Mouse (Mus musculus) erythroblast, embryonic 14.5 days (primary cell): ENCODE data around the gene Tmem35b. TPM values are rescaled to one million over a fixed set of nuclear protein-coding genes. Genes with fewer than 3 reads are reported as not detected.

Source experiments
- H3K27me3 ChIP-seq: 2 replicates; pipeline ENCODE4 v1.6.1; 2012; ENCODE audit warnings: inconsistent platforms; ENCODE audit not compliant: control insufficient read depth
- H3K36me3 ChIP-seq: 2 replicates; pipeline ENCODE4 v1.6.1; 2012; ENCODE audit warnings: mild to moderate bottlenecking, inconsistent platforms; ENCODE audit not compliant: control insufficient read depth
- H3K4me1 ChIP-seq: 2 replicates; pipeline ENCODE4 v1.6.1; 2012; ENCODE audit warnings: inconsistent platforms; ENCODE audit not compliant: control insufficient read depth
- H3K4me3 ChIP-seq: replicated peaks from 2 replicates; pipeline ENCODE3; 2012; ENCODE audit warnings: moderate library complexity, mild to moderate bottlenecking, inconsistent platforms
- H3K9me3 ChIP-seq: 2 replicates; pipeline ENCODE4 v1.6.1; 2012; ENCODE audit warnings: low read length, inconsistent platforms, mixed read lengths; ENCODE audit not compliant: control insufficient read depth
- GATA1 ChIP-seq: IDR thresholded peaks from 2 replicates; pipeline ENCODE4 v1.6.1; 2012; ENCODE audit warnings: low read length, inconsistent platforms, mixed read lengths
- TAL1 ChIP-seq: IDR thresholded peaks from 3 replicates; pipeline ENCODE4 v1.6.1; 2012; ENCODE audit warnings: low read length, inconsistent platforms, mixed read lengths
- polyA plus RNA-seq: library from polyadenylated mRNA; stranded (reverse); fragments of >175 nt; gene quantifications from 2 replicates; pipeline ENCODE4 v1.2.3, GENCODE M21; 2012

The Tmem35b gene
- polyA plus RNA-seq, 1 experiment: 0.06 TPM

DNA sequence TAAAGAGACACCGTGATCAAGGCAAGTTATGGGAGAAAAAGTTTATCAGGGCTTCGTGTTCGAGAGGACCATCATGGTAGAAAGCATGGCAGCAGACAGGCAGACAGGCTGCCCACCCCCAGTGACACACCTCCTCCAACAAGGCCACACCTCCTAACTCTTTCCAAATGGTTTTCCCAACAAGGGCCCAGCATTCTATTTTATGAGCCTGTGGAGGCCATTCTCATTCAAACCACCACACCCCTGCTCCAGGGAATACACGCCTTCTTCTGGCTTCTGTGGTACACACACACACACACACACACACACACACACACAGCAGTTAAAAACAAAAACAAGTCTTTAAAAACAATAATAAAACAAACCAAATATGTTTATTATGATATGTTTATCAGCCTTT is 34.3 kb downstream of the Tmem35b start:
- Histone ChIP-seq H3K27me3 (no peaks in the 10 kb centered on the region), H3K4me3 (no peak overlapping the region), H3K4me1 (no peaks in the 10 kb centered on the region), H3K9me3 (no peaks in the 10 kb centered on the region), H3K36me3 (no peaks in the 10 kb centered on the region)
- TF ChIP-seq TAL1 (no peak), GATA1 (no peak)

DNA sequence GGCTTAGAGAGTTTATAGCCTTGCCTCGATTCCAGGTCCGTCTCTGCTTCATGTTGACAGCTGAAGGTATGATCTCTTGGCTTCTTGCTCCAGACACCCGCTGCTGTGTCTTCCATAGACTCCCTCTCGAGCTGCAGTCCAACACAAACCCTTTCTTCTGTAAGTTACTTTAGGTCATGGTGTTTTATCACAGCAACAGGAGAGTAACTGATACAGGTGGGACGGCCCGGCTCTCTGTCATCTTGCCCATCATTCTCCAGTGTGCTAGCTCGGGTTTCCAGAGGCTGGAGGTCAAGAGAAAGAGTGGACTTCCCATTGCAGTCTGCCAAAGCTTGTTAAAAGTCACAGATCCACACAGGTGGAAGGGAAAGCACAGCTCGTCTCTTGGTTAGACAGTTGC is 40.4 kb downstream of the Tmem35b start:
- H3K9me3 ChIP-seq: no peaks in the 10 kb centered on the region; the same call in 1 of the 2 replicates
- peaks cover 30% of the 10 kb centered on the region for H3K27me3 ChIP-seq
- no peak overlapping the region for H3K4me3 ChIP-seq
- no peaks in the 10 kb centered on the region for H3K4me1 ChIP-seq
- no peaks in the 10 kb centered on the region for H3K36me3 ChIP-seq
- TF ChIP-seq TAL1: no peak
- TF ChIP-seq GATA1: no peak

GRCm38 (mm10) chr4:127167096-127167495 is 43.6 kb downstream of the Tmem35b start:
- peaks cover 6% of the 10 kb centered on the region; the same call in 1 of the 2 replicates for H3K9me3 ChIP-seq
- H3K27me3 ChIP-seq: peaks cover 59% of the 10 kb centered on the region
- no peak for TF ChIP-seq GATA1
- TF ChIP-seq TAL1: no peak
- H3K4me1 ChIP-seq: no peaks in the 10 kb centered on the region
- no peak overlapping the region for H3K4me3 ChIP-seq
- no peaks in the 10 kb centered on the region for H3K36me3 ChIP-seq

GRCm38 (mm10) chr4:127167731-127168130 is 44.2 kb downstream of the Tmem35b start:
- Histone ChIP-seq H3K36me3 (no peaks in the 10 kb centered on the region), H3K9me3 (peaks cover 6% of the 10 kb centered on the region; the same call in 1 of the 2 replicates), H3K27me3 (peaks cover 63% of the 10 kb centered on the region), H3K4me1 (no peaks in the 10 kb centered on the region), H3K4me3 (no peak overlapping the region)
- no peak for TF ChIP-seq TAL1
- no peak for TF ChIP-seq GATA1

DNA sequence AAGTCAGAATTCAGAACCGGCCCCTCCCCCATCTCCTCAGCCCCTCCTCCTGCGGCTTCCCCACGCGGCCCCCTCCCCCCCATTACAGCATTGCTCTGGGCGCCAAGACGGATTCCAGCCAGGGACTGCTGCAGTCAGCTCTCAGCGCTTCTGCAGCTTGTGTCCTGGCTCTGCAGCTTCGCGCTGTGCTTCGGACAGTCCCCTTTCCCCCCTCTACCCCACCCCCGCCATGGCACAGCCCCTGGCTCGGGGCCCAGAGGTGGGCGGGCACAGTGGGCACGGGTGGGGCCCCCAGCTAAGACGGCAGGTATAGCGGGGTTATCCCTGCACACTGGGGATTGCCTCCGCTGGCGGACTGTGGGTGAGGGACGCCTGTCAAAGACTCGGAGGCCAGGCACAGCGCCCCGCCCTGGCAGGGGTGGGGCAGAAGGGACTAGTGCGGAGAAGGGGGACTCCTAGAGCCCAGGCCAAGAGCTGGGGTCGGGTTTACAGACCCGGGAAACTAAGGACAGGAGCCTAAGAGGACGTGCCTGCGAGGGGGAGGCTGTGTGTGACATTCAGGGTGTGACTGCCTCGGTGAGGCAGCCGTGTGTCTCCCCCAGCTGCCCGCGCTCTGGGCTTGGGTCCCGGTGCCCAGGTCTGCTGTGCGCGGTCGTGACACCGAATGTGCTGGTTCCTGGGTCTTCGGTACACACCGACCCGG is 44.9 kb downstream of the Tmem35b start:
- Histone ChIP-seq H3K9me3 (peaks cover 6% of the 10 kb centered on the region; the same call in 1 of the 2 replicates), H3K4me1 (no peaks in the 10 kb centered on the region), H3K36me3 (no peaks in the 10 kb centered on the region), H3K4me3 (peak overlapping the region; percentile 22), H3K27me3 (peaks cover 63% of the 10 kb centered on the region)
- TF ChIP-seq GATA1 (no peak), TAL1 (no peak)

DNA sequence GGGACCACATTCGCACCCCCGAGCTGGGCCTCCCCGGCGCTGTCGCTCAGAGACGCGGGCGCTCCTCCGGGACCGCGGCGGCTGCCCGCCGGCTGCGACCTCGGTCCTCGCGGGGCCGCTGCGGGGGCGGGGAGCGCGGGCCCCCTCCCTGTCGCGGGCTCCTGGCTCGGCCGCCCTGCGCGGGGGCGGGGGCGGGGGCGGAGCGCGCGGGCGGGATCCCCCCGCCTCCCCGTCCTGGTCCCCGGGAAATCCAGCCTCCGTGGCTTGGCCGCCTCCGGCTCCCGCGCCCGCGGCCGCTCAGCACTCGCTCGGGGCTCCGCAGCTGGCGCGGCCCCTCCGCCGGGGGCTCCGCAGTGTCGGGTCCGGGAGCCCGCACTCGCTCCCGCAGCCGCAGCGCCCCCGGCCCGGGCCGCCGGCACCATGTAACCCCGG is 45.4 kb downstream of the Tmem35b start, which contains the start of gene Dlgap3:
Dlgap3 (plus strand) TSS at position 291 of the 432 bp plus-strand sequence.
- H3K27me3 ChIP-seq: peaks cover 63% of the 10 kb centered on the region
- H3K4me1 ChIP-seq: no peaks in the 10 kb centered on the region
- H3K9me3 ChIP-seq: peaks cover 6% of the 10 kb centered on the region; the same call in 1 of the 2 replicates
- peak within 1 kb of the TSS; percentile 24 for H3K4me3 ChIP-seq
- no peak for TF ChIP-seq TAL1
- TF ChIP-seq GATA1: no peak
- H3K36me3 ChIP-seq: no peaks in the 10 kb centered on the region

DNA sequence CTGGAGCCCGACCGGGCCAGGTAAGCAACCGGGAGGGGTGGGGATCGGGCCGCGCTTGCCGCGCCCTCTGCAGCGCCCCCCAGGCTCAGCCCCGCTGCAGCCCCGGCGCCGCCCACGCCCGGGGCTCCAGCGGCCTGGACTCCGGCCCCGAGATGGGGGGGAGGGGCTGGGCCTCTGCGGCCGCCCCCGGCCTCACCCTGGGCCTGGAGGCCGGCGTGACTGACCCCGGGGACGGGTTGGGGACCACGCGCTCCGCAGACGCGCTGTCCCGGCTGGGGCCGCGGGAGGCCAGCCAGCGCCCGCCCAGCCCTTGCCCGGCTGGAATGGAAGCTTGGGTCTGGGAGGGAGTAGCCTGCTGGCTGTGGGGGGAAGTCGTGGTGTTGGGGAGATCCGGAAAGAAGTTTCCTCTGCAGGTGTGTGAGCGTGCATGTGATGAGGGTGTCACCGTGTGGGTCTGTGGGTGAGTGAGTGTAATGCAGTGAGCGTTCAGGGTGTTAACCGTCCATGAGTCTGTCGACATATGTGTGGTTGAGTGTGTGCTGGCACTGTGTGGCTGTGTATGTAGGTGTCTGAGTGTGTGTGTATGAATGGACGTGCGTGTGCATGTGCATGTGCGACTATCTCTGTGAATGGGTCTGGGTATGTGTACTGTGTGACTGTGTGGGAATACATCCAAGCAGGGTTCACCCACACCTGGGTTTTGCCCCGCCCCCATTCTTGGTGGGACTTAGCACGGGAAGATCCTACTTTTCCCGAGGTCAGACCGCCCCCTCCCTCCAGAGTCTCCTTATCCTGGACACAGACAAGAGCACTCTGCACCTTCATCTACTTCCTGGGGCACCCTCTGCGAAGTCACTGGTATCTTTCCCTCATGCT is 46.1 kb downstream of the Tmem35b start:
- TF ChIP-seq TAL1: no peak
- no peak for TF ChIP-seq GATA1
- Histone ChIP-seq H3K4me1 (no peaks in the 10 kb centered on the region), H3K4me3 (peak overlapping the region; percentile 24), H3K36me3 (no peaks in the 10 kb centered on the region), H3K27me3 (peaks cover 63% of the 10 kb centered on the region), H3K9me3 (peaks cover 6% of the 10 kb centered on the region; the same call in 1 of the 2 replicates)

DNA sequence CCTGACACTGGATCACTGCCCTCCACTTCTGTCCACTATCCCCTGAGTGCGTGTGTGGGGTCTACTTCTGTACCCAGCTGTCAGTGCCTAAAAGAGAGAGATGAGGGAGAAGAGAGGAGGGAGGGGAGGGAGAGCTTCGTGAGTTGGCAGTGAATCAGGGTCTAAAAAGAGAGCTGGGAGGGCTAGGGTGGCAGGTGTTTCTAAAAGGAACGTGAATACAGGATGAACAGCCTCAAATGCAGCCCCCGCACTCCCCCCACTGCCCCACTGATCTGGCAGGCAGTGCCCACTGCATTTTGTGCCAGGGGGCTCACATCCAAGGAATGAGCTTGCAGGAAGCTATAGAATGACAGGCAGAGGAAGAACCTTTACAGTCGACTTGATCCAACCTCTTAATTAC is 47.4 kb downstream of the Tmem35b start:
- Histone ChIP-seq H3K27me3 (peaks cover 59% of the 10 kb centered on the region), H3K4me1 (no peaks in the 10 kb centered on the region), H3K4me3 (no peak overlapping the region), H3K9me3 (peaks cover 6% of the 10 kb centered on the region; the same call in 1 of the 2 replicates), H3K36me3 (no peaks in the 10 kb centered on the region)
- TF ChIP-seq GATA1 (no peak), TAL1 (no peak)
